Mouse (Mus musculus): ENCODE data around the gene Ric3.

Ric3 gene

DNA sequence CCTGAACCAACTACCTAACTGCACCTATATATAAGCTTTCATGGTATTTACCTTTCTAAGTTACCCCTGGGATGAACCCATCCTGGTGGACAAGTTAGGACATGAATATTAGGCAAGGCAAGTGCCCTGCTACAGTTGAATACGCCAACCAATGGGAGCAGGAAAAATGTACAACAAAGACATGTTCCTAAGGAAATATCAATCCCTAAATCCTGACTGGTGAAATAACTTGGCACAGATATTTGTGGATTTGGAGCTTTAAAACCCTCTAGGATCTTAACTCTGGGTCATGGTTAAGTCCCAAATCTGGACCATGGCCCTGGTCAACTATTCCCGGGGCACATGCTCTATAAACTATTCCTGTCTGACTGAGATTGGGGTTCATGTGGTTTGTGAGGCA lies 37.3 kb downstream of the Ric3 start:
- DNase-seq, result no peak

DNA sequence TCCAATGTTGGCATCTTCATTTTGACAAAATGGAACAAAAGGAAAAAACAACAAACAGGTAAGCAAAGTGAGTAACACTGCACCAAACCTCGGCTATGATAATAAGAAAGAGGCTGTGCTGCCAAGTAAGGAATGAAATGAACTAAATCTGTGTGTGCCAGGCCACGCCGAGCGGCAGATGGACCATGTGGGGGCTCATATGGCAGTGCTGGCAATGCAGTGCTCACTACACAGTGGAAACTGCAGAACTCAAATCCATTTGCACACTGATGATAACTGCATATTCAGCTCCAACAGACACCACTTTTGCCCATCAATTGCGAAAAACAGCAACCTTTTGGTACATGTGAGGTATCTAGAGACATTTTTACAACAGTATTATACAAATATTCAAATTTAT lies 43.7 kb downstream of the Ric3 start:
- peak; percentile 90 to 94 for DNase-seq

DNA sequence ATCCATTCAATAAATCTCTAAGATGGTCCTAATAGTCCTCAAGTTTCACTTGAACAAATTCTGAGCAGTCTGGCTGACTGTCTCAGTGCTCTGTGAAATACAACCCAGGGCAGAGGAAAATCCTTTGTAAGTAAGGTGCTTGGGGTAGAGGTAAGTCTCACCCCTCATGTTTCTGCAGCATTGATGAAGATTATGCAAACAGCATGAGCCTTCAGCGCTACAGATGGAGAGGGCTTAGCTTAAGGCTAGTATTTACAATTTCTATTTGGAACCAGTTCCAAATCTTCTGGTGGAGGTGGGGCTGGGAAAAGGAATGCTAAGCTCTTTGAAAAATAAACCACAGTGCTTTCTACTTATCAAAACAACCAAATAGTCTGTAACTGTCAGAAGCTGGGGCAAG lies 44.1 kb downstream of the Ric3 start:
- peak; percentile 47 to 56 for DNase-seq

DNA sequence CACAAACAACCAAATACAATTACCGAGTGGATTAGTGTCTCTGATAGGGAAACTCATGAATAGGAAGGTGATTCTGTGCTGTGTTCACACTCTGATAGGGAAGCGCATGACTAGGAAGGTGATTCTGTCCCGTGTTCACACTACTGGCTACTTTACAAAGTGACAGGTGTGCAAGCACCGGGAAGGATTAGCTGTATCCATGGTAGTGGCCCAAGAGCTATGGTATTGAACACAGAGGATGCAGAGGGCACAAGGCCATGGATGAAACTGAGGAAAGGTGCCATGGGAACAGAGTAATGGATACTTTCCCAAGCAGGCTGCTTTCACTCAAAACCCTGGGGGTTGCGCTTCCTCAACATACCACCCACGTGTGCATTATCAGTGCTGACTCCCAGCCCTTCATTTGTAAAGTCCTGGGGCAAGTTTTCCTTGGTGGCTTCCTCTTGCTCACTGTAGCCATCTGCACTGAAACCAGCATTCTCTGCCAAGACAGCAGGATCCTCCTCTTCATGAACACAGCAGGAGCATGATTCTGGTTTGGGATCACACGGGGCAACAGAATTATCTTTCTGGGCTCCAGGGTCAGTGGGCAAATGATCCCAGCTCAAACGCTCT lies 44.9 kb downstream of the Ric3 start:
- DNase-seq, result peak; percentile 69 to 83

DNA sequence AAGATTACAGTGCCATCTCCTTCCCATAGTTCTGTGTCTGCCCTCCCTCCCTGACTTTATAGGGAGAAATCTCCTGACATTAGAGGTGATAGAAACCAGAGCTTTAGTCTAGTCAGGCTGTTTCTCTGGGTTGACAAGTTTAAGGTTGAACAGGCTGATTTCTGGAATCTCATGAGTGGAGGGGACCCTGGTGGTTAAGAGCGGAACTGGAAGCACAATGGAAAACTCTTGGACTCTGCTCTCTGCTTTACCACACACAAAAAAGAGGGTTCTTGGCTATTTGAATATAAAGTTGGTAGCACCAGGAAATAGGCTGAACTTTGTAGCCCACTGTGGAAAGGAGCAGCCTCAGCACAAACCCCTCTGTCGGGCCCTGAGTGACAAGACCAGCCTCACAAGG lies 51.1 kb downstream of the Ric3 start:
- peak in 1 of 2 experiments; percentile 43 for DNase-seq

DNA sequence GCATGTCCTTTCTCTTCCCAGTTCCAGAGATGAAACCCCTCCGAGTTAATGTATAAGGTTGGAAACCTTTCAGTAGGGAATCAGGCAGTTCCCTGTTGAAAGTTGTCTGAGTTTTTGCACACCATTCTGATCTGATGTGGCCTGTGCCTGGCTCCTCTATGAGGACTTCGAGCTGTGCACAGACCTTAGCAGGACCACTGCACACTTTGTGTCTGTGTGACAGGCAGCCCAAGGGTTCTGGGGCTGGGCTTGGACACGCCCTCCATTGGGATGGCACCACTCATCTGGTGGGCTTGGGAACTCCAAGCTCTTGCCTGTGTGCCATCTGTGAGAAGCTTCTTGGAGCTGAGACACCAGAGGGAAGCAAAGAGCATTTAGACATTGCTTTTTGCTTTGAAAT lies 51.8 kb downstream of the Ric3 start:
- no peak for DNase-seq

DNA sequence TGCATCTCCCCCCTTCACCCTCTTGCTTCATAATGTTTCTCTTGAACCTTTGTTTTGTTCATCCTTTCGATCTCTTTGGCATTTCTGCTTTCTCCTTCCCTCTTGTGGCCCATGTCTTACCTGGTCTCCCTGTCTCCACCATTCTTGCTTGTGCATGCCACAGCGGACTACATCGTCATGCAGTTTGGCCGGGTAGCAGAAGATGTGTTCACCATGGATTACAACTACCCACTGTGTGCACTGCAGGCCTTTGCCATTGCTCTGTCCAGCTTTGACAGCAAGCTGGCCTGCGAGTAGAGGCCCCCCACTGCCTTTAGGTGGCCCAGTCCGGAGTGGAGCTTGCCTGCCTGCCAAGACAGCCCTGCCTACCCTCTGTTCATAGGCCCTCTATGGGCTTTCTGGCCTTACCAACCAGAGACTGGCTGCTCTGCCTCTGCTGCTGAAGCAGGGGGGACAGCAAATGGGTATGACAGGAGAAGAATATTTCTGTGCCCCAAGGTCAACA lies 53.1 kb downstream of the Ric3 start:
- peak; percentile 40 to 54 for DNase-seq

DNA sequence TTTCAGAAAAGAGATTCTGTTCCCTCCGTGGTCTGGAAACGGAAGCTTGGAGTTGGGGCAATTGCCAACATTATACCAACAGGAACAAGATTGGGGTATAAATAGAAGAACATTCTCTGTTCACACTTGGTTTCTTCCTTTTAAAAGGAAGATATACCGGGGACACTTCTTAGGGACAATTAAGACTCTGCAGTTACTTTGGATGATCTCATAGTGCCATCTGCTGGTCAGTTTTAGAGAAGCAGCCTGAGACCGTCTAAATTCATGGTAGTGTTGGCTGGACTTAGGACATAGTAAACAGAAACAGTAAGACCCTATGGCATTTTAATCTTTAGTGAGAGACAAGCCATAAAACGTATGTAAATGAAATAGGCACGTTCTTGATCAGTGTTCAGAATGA lies 54.9 kb downstream of the Ric3 start:
- DNase-seq, result peak; percentile 82 to 88

DNA sequence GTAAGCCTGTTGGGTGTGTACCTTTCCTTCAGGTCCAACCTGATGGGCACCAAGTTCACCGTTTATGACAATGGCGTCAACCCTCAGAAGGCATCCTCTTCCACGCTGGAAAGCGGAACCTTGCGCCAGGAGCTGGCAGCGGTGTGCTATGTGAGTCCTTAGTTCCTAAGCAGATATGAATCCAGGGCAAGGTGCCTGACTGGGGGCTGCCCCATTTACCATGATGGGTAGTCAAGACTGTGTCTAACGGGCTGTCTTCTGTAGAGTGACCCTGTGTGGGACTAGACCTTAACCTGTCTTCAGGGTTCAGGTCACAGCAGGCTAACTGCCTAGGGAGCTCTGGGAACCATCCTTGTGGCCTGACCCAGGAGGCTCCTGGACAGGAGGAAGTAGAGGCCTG lies 55.4 kb downstream of the Ric3 start:
- DNase-seq, result peak in 1 of 2 experiments; percentile 34

DNA sequence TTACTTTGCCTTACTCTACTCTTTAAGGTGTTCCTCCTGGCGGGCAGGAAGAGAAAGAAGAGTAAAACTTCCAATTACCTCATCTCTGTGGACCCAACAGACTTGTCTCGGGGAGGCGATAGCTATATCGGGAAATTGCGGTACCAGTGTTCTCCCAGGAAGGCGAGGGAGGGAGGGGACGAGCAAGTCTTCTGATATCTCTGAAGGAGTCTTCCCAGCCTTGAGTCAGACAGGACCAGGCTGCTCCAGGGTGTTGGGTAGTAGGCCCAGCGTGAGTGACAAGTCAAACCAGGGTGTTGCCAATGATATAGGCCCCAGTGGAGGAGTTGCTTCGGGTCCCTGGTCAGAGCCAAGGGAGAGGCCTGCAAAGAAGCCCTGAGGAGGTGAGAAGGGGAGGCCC lies 56.2 kb downstream of the Ric3 start:
- DNase-seq, result no peak

DNA sequence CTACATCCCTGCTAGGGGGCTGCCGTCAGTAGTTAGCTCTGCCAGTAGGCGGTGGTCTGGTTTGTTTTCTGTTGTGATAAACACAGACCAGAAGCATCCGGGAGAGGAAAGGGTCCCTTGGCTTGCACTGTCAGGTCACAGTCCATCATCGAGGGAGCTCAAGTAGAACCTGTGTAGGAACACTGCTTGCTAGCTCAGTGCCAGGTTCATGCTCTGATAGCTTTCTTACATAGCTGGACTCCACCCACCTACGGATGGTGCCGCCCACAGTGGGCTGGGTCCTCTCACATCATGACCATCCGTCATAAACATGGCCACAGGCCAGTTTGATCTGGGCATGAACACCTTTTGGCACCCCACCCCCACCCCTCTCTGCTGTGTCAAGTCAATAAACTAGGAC lies 57.4 kb downstream of the Ric3 start:
- peak in 1 of 2 experiments; percentile 34 for DNase-seq

DNA sequence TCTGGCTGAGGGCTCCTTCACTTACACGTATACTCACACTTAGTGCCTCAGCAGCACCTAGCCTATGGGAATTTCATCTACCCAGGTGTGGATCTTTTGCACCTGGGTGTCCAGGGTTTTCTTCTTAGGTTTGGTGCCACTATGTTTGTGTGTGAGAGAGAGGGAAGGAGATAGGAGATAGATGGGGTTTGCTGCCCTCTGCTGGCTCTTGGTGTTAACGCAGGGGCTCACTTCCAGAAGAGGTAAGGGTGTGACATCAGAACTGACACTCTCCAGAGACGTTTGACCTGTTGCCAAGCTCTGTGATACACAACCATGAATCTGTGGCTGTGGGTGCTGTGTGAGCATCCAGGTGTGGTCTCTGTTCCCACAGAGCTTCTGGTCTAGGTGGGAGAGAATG lies 61.7 kb downstream of the Ric3 start:
- peak; percentile 88 to 92 for DNase-seq

DNA sequence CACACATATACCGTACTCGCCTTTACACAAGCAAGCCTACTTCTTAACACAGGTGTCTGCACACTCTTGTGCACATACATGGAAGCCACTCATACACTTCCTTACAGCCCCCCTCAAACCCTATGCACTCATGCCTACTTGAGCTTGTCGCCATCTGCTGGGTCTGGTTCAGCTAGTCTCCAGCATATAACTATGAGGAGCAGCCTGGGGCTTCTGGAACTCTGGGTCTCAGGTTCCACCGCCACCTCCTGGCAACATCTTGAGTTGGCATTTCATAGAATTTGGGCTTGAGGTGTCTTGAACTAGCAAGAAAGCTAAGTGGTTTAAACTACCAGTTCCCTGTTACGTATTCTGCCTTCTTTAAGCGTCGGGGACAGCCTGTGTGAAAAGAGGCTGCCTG lies 63.9 kb downstream of the Ric3 start:
- DNase-seq, result peak; percentile 41 to 46

DNA sequence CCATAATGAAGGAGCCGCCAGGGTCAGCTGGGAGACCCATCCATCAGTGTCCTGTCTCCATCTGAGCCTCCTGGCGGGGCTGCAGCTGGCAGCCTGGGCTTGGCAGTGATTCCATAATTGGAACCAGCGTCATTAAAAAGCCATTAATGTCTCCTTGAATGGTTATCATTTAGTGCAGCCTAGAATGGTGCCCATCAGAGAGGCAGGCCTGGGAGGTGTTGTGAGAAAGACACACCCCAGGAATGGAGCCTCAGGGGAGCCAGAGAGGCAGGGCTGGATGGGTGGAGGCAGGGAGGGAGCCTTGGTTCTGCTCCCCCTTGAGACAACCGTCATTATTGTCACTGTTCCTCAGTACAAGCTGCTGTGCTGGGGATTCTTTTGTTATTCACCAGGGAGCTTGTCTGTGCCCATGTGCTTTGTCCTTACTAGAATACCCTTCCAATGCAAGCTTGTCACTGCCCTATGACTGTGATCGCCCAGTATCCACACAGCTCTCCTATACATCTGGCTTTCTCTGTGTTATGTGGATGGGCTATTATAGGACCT lies 66.7 kb downstream of the Ric3 start:
- peak; percentile 51 to 59 for DNase-seq

DNA sequence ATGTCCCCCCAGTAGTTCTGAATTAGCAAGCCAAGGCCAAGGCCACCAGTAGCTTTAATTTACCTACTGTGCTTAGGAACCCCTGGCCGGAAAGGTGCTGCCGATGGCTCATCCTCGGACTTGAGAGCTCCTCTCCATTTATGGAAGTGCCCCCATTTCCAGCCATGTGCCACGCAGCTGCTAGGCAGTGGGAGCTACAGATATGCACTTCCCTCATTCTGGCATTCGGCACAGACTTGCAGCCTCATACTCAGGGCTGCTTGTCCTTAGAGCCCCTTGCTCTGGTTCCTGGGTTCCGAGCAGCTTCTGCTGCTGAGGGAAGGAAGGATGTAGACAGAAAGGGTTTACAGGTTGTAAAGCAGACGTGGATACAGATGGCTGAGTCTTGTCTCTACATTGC lies 68.3 kb downstream of the Ric3 start:
- DNase-seq, result no peak

DNA sequence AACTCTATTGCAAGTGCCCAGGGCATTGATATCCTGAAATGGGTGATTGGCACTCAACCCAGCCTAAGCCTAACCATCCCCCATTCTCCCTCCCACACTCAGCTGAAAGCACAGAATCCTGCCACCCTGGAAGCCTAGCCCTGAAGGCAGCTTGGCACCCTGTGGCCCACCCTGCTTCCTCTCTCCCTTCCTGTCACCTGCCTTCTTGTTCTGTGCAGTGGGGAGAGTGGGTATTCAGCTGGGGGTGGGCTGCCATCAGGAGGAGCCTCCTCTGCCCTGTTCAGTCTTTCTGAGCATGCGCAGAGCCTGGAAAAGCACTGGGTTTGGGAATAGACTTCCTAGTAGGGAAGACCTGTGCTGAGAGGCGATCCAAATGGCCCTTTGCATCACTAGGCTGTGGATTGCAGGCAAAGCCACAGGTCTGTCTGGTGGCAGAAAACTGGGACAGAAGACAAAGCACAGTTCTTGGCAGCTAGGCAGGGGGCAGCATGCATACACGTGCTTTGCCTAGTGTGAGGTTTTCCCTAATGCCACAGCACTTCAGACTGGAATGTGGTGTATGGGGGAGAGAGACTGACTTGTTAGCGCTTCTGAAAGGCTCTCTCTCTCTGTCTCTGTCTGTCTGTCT lies 70.0 kb downstream of the Ric3 start:
- peak in 1 of 2 experiments; percentile 27 for DNase-seq

DNA sequence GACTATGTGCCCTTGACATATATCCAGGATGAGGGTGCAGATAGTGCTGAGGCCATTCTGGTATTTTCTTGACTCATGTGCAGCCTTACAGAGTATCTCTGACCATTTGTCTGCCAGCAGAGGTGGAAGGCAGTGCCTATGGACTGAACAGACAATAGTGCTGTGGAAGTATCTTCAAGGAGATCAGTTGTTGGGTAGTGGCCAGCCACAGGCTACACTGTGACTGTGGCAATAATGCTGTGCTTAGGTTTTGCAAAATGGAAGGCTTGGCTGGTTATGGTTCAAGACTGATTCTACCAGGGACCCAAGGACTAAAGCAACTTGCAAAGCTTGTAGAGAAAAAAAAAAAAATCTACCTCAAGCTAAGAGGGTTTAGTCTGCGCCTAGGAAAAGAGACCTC lies 70.6 kb downstream of the Ric3 start:
- DNase-seq, result no peak

DNA sequence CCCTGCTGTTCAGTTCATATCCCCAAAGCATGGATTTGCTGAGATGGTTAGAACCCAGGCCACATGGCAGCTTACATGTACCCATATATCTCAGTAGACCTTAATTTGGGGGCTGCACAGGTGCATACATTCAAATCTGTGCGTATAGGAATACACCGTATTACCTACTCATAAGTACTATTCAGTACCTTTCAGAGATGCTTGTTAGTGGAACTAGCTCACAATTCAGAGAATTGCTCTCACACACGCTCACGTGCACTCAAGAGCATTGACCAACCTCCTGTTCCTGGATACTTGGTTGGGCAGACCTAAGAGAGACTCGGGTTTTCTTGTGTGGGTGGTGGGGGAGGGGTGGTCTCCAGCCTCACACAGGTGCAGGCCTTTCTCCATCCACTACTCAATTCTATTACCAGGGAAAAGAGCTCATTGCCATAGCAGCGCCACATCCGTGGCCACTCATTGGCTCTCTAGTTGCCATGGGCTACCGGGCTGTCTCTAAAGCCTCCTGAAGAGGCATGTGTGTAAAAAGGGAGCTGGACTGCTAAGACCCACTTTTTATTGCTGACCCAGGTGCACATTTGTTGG lies 71.4 kb downstream of the Ric3 start:
- peak; percentile 75 to 79 for DNase-seq

DNA sequence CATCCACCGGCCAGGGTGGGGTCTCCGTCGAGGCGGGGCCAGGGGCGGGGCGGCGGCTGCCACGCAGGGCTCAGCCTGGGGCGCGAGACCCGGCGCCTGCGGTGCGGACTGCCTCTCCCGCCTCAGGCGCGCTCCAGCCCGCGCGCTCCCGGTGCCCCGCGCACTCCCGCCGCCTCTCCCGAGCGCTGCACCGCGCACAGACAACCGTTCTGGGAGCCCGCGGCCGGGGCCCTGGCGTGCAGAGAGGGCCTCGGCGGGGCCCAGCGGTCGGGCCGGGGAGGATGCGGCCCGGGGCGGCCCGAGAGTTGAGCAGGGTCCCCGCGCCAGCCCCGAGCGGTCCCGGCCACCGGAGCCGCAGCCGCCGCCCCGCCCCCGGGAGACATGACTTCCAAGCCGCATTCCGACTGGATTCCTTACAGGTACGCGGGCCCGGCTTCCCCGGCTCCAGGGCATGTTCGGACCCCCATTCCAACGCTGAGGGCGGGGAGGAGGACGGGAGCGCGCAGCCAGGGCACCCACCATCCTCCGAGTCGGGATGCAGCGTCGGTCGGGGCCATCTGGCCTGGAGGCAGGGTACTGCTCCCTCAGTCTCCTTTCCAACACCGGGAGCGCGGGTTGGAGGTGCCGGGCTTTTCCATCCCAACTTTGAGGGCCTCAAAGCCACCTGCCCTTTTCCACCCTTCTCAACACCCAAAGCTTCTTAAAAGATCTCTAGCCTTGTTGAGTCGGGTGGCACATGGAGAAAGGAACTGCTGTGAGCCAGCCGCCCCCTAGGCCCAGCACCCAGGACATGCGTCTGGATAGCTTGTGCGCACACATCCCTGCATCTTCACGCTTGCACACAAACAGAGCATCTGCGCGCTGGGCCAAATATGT lies 72.2 kb downstream of the Ric3 start:
- peak; percentile 79 to 82 for DNase-seq

DNA sequence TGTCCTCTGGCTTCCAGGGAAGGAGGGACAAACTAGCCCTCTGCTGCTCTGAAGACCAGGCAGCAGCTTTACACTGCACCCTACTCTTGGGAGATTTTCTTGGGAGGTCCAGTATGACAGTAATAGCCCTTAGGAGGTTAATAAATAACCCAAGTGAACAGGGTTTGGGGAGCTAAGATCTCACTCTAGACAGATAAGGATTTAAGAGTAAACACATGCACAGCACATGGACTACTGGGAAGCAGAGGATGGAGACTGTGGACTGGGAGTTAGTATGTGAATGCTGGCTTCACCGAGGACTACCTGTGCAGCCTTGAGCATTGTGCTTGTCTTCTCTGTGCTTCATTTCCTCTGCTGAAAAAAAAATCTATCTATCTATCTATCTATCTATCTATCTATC lies 73.9 kb downstream of the Ric3 start:
- DNase-seq, result no peak

DNA sequence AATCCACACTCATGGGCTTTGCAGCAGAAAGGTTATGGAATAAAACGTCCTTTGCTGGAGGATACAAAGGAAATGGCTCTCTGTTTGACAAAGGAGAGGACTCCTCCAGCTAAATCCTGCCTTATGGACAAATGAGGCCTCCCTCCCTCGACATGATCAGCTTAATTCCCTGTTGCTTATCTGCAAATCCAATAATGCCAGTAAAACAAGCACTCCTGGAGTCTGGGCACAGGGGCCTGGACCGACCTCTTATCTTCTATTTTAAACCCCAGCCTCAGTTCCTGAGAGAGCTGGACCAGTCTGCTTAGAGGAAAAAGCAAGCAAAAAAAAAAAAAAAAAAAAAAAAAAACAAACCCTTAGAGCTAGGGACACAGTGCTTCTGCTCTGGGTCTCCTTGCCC lies 79.5 kb downstream of the Ric3 start:
- DNase-seq, result no peak

DNA sequence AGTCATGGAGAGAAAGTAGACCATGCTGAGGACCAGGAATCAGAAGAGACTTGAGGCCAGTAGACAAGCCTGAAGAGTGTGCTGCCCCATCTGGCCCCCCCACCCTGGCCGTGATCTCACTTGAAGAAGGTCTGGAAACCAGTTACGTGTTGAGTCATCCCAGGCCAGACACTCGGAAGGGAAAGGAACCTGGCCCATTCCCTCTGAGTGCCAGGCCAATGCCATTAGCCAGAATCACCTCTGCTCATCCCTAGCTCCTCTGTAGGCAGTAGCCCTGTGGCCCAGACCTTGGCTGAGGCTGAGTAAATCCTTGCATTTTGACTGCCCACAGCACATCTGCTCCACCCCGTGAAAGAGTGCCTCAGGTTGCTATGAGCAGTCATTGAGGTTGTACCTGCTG lies 81.2 kb downstream of the Ric3 start:
- no peak for DNase-seq

DNA sequence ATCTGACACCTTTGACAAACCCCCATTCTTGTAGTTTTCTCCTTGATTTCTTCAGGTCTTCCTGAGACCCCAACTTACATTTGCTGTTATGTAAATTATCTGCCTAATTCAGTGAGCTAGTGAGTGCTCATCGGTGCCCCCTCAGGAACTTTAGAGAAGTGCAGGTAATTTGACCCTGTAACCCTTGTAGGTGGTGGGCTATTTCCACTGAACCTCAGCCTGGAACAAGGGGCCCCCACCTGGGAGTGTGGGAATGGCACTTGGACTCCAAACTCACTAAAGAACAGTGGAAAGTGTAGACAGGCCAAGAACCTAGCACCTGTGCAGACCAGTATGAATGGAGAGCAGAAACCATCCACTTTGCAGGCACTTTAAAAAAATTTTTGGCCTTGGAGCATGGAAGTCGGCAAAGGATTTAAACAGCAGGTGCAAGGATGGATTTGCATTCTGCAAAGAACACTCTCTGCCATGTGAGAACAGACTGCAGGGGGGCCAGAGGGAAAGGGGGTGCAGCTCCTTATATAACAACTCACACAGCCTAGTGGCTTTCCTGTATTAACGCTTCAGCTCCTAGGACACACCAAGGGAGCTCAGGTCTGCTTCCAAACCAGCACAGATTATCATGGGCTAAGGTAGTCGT lies 82.7 kb downstream of the Ric3 start:
- peak; percentile 76 to 81 for DNase-seq

Data from cerebellum, postnatal 10 days (tissue).